Mouse (Mus musculus): ENCODE data around the gene Tmem121. TPM values are rescaled to one million over a fixed set of nuclear protein-coding genes. Genes with fewer than 3 reads are reported as not detected.
A peak's percentile ranks its signal among the peaks of the same experiment; 100 is the strongest.

Gene Tmem121
- polyA plus RNA-seq, 1 experiment, result not detected

- H3K4me1 ChIP-seq (ENCODE audit: control insufficient read depth, insufficient read depth, low read length), result no peaks in the 10 kb centered on the region
- no peak overlapping the region for H3K27ac ChIP-seq (ENCODE audit: control insufficient read depth, insufficient read depth, low read depth, low read length, poor library complexity)
- no peak overlapping the region for H3K4me3 ChIP-seq (replicated peaks; ENCODE audit: control insufficient read depth, low read depth, low read length)
- TF ChIP-seq CTCF (IDR thresholded peaks at IDR 0.05; ENCODE audit: control insufficient read depth, insufficient read depth, low read length), result no peak
- WGBS, result 90% methylated on average over 25 of the region's 25 CpGs
These were observed 28.5 kb downstream of the Tmem121 start for GRCm38 (mm10) chr12:113214072-113214808.

- H3K27ac ChIP-seq (ENCODE audit: control insufficient read depth, insufficient read depth, low read depth, low read length, poor library complexity), result no peak overlapping the region
- WGBS, result 74% methylated on average over 16 of the region's 16 CpGs
- TF ChIP-seq CTCF (IDR thresholded peaks at IDR 0.05; ENCODE audit: control insufficient read depth, insufficient read depth, low read length) (no peak), POLR2A (IDR thresholded peaks at IDR 0.05; ENCODE audit: borderline replicate concordance, control insufficient read depth, low read depth, low read length) (no peak)
- H3K4me3 ChIP-seq (replicated peaks; ENCODE audit: control insufficient read depth, low read depth, low read length), result no peak overlapping the region
- H3K4me1 ChIP-seq (ENCODE audit: control insufficient read depth, insufficient read depth, low read length), result no peaks in the 10 kb centered on the region
These were observed 29.4 kb downstream of the Tmem121 start for GRCm38 (mm10) chr12:113214972-113215666.

- H3K27ac ChIP-seq (ENCODE audit: control insufficient read depth, insufficient read depth, low read depth, low read length, poor library complexity), result no peak overlapping the region
- H3K4me3 ChIP-seq (replicated peaks; ENCODE audit: control insufficient read depth, low read depth, low read length), result no peak overlapping the region
- TF ChIP-seq CTCF (IDR thresholded peaks at IDR 0.05; ENCODE audit: control insufficient read depth, insufficient read depth, low read length) (peak; percentile 94), POLR2A (IDR thresholded peaks at IDR 0.05; ENCODE audit: borderline replicate concordance, control insufficient read depth, low read depth, low read length) (peak; percentile 32; the same call in 1 of the 2 replicates)
- H3K4me1 ChIP-seq (ENCODE audit: control insufficient read depth, insufficient read depth, low read length), result peaks cover 2% of the 10 kb centered on the region; the same call in 1 of the 2 replicates
- WGBS, result 24% methylated on average over 6 of the region's 6 CpGs
These were observed 30.1 kb downstream of the Tmem121 start for GRCm38 (mm10) chr12:113215667-113216346.

GRCm38 (mm10) chr12:113217306-113218242, 31.8 kb downstream of the Tmem121 start:
- Histone ChIP-seq H3K27ac (ENCODE audit: control insufficient read depth, insufficient read depth, low read depth, low read length, poor library complexity) (no peak overlapping the region), H3K4me3 (replicated peaks; ENCODE audit: control insufficient read depth, low read depth, low read length) (no peak overlapping the region), H3K4me1 (ENCODE audit: control insufficient read depth, insufficient read depth, low read length) (peaks cover 2% of the 10 kb centered on the region)
- TF ChIP-seq CTCF (IDR thresholded peaks at IDR 0.05; ENCODE audit: control insufficient read depth, insufficient read depth, low read length), result peak; percentile 100
- no peak for TF ChIP-seq POLR2A (IDR thresholded peaks at IDR 0.05; ENCODE audit: borderline replicate concordance, control insufficient read depth, low read depth, low read length)
- WGBS, result 23% methylated on average over 11 of the region's 11 CpGs

GRCm38 (mm10) chr12:113219867-113220266, 34.1 kb downstream of the Tmem121 start:
- WGBS, result 24% methylated on average over 4 of the region's 4 CpGs
- Histone ChIP-seq H3K4me1 (ENCODE audit: control insufficient read depth, insufficient read depth, low read length) (peaks cover 4% of the 10 kb centered on the region), H3K27ac (ENCODE audit: control insufficient read depth, insufficient read depth, low read depth, low read length, poor library complexity) (no peak overlapping the region), H3K4me3 (replicated peaks; ENCODE audit: control insufficient read depth, low read depth, low read length) (no peak overlapping the region)
- TF ChIP-seq CTCF (IDR thresholded peaks at IDR 0.05; ENCODE audit: control insufficient read depth, insufficient read depth, low read length) (peak; percentile 97), POLR2A (IDR thresholded peaks at IDR 0.05; ENCODE audit: borderline replicate concordance, control insufficient read depth, low read depth, low read length) (no peak)

- H3K4me1 ChIP-seq (ENCODE audit: control insufficient read depth, insufficient read depth, low read length), result peaks cover 4% of the 10 kb centered on the region
- 21% methylated on average over 4 of the region's 4 CpGs for WGBS
These were observed 34.7 kb downstream of the Tmem121 start for GRCm38 (mm10) chr12:113220447-113220846.

GRCm38 (mm10) chr12:113221289-113221688, 35.6 kb downstream of the Tmem121 start:
- H3K27ac ChIP-seq (ENCODE audit: control insufficient read depth, insufficient read depth, low read depth, low read length, poor library complexity), result no peak overlapping the region
- 49% methylated on average over 9 of the region's 9 CpGs for WGBS
- TF ChIP-seq POLR2A (IDR thresholded peaks at IDR 0.05; ENCODE audit: borderline replicate concordance, control insufficient read depth, low read depth, low read length) (no peak), CTCF (IDR thresholded peaks at IDR 0.05; ENCODE audit: control insufficient read depth, insufficient read depth, low read length) (peak; percentile 88)

More at GRCm38 (mm10) chr12:113220447-113220846, 34.7 kb downstream of the Tmem121 start:
- H3K4me3 ChIP-seq (replicated peaks; ENCODE audit: control insufficient read depth, low read depth, low read length), result no peak overlapping the region
- TF ChIP-seq POLR2A (IDR thresholded peaks at IDR 0.05; ENCODE audit: borderline replicate concordance, control insufficient read depth, low read depth, low read length), result no peak
- peak; percentile 81 for TF ChIP-seq CTCF (IDR thresholded peaks at IDR 0.05; ENCODE audit: control insufficient read depth, insufficient read depth, low read length)
- no peak overlapping the region for H3K27ac ChIP-seq (ENCODE audit: control insufficient read depth, insufficient read depth, low read depth, low read length, poor library complexity)

More at GRCm38 (mm10) chr12:113221289-113221688, 35.6 kb downstream of the Tmem121 start:
- Histone ChIP-seq H3K4me1 (ENCODE audit: control insufficient read depth, insufficient read depth, low read length) (peaks cover 4% of the 10 kb centered on the region), H3K4me3 (replicated peaks; ENCODE audit: control insufficient read depth, low read depth, low read length) (no peak overlapping the region)
